Mouse (Mus musculus) hindbrain, postnatal 0 days (tissue): ENCODE measurements at regions not wholly inside any gene's neighbourhood (a gene's known extent, or its start where the extent isn't known, plus 50 kb on each side); places are given as distances from the start of the nearest gene placed in this dataset.
"Not testable (repeated sequence)": the region's sequence is repeated elsewhere in the genome, so short reads cannot be mapped to it uniquely, and the experiment has no call there.

Experiments
- ATAC-seq: fragments of 200-750 bp; cut with Nextera tagmentation; 2 replicates; pipeline ENCODE4 v1.8.0; 2017; ENCODE audit warnings: mild to moderate bottlenecking, moderate TSS enrichment, moderate library complexity
- DNase-seq: peaks from one replicate; pipeline ENCODE4 v3.0.0-alpha.2; 2015; ENCODE audit warnings: low spot score
- H3K27ac ChIP-seq: fragments of 300-500 bp; sonication (generic); 2 replicates; pipeline ENCODE4 v1.5.1; 2014; ENCODE audit warnings: mild to moderate bottlenecking
- H3K27me3 ChIP-seq: fragments of 300-500 bp; sonication (generic); 2 replicates; pipeline ENCODE4 v1.6.1; 2014; ENCODE audit warnings: low read length, mixed read lengths; ENCODE audit not compliant: insufficient read depth
- H3K36me3 ChIP-seq: fragments of 300-500 bp; sonication (generic); 2 replicates; pipeline ENCODE4 v1.6.1; 2014; ENCODE audit warnings: low read length, mixed read lengths; ENCODE audit not compliant: insufficient read depth
- H3K4me1 ChIP-seq: fragments of 300-500 bp; sonication (generic); 2 replicates; pipeline ENCODE4 v1.6.1; 2014; ENCODE audit warnings: antibody characterized with exemption, low read length, mixed read lengths; ENCODE audit not compliant: insufficient read depth
- H3K4me2 ChIP-seq: fragments of 300-500 bp; sonication (generic); 2 replicates; pipeline ENCODE4 v1.6.1; 2014; ENCODE audit warnings: low read depth, mild to moderate bottlenecking, low read length, moderate library complexity, mixed read lengths
- H3K4me3 ChIP-seq: fragments of 300-500 bp; sonication (generic); 2 replicates; pipeline ENCODE4 v1.5.1; 2014; ENCODE audit warnings: low read length
- H3K9ac ChIP-seq: fragments of 300-500 bp; sonication (generic); replicated peaks from 2 replicates; pipeline ENCODE4 v1.6.1; 2014; ENCODE audit warnings: mild to moderate bottlenecking, low read length, moderate library complexity, mixed read lengths
- H3K9me3 ChIP-seq: fragments of 300-500 bp; sonication (generic); 2 replicates; pipeline ENCODE4 v1.6.1; 2016; ENCODE audit warnings: low read length, mixed read lengths
- CTCF ChIP-seq: IDR thresholded peaks from 2 replicates; pipeline ENCODE4 v1.5.1; 2016; ENCODE audit warnings: antibody characterized with exemption, control low read depth, low read depth
- WGBS: fragments of 180-500 bp; shearing (Covaris S2); extraction: QIAGEN DNeasy Blood & Tissue Kit; methylation state at CpG from one replicate; pipeline ENCODE4 v1.1.7; 2014; 5-methylcytosine and 5-hydroxymethylcytosine counted together

DNA sequence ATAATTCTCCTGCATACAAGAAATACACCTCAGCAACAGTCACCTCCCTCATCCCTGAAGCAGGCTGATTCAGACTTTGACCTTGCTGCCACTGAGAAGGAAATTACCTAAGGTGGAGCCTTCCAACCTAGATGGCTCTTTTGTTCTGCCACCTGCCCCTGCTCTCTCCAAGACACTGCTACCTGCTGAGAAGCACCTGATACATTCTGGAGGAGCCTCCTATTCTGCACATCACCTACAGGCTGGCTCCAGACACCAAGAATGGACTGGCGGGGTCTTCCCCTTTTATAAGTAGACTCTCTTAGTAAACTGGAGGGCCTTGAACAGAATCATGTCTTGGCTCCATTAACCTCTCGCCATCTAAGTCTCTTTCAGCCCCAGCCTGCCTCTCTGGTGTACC is 1149.5 kb upstream of the 2610301B20Rik start:
- not testable (repeated sequence) for H3K9me3 ChIP-seq, ATAC-seq, H3K9ac ChIP-seq, H3K4me3 ChIP-seq, H3K36me3 ChIP-seq, H3K27ac ChIP-seq, H3K4me2 ChIP-seq, H3K4me1 ChIP-seq, DNase-seq, H3K27me3 ChIP-seq
- 83% methylated on average over 2 of the region's 2 CpGs for WGBS

DNA sequence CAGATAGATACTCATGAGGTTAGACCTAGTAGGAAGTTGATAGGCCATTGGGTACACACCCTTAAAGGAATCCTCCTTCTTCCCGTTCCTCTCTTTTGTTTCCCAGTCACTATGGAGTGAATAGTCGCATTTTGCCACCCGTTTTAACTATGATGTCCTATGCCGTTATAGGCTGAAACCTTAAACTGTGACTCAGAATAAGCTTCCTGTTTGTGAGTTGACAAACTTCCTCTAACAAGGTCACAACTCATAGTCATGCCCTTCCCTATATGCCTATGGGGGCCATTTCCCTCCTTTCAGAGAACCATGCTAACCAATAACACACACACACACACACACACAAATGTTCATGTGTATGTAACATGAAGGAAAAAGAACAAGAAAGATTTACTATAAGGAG is 1136.6 kb upstream of the 2610301B20Rik start:
- no peak overlapping the region for H3K27ac ChIP-seq
- H3K9ac ChIP-seq: no peak overlapping the region
- H3K27me3 ChIP-seq: no peaks in the 10 kb centered on the region
- ATAC-seq (no peak), DNase-seq (no peak)
- H3K36me3 ChIP-seq: no peaks in the 10 kb centered on the region
- H3K4me3 ChIP-seq: no peak overlapping the region
- H3K9me3 ChIP-seq: no peaks in the 10 kb centered on the region
- no peak overlapping the region for H3K4me2 ChIP-seq
- no peaks in the 10 kb centered on the region for H3K4me1 ChIP-seq
- TF ChIP-seq CTCF: no peak
- 92% methylated on average over 4 of the region's 4 CpGs for WGBS

DNA sequence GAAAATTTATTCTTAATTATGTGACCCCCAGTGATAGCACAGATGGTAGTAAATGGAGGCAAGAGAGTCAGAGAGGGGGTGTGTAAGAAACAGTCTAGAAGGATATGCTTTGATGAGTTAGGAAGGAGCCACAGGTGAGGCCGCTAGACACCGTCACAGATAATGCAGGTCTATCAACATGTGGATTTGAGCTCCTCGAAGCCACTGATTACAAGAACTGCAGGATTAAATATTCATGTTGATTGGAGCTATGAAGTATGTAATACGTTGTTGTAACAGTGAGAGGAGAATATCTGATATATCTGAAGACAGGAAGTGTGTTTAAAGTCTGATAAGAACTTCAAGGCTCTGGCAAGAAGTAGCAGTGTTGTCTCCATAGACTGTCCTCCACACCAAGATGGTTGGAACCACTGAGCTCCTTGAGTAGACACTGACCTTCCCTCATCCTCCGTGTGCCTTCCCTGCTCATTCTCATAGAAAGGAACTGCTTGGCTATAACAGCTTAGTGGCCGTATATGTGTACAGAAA is 1126.8 kb upstream of the 2610301B20Rik start:
- H3K9ac ChIP-seq: no peak overlapping the region
- no peaks in the 10 kb centered on the region for H3K27me3 ChIP-seq
- H3K27ac ChIP-seq: no peak overlapping the region
- no peaks in the 10 kb centered on the region for H3K9me3 ChIP-seq
- no peak for TF ChIP-seq CTCF
- no peak overlapping the region for H3K4me3 ChIP-seq
- no peak overlapping the region for H3K4me2 ChIP-seq
- no peaks in the 10 kb centered on the region for H3K36me3 ChIP-seq
- no peak for ATAC-seq
- no peaks in the 10 kb centered on the region for H3K4me1 ChIP-seq
- no peak for DNase-seq
- 87% methylated on average over 6 of the region's 6 CpGs for WGBS

DNA sequence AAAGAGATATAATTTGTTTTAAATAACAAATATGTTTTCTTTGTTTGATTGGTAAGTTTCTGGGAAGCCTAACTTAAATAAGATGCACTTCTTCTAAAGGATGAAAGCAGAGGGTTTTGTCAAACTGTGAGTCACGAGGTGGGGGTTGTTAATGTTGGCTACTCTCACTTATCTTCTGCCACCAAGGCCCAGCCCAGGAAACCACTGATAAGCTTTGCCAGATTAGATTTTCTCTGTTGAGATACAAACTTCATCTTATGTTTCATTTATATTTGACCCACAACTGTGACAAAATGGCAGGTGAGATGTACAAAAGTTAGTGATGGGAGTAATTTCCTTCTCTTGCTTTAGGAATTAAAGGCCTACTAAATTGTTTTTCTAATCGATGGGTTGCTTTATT is 1126.2 kb upstream of the 2610301B20Rik start:
- WGBS: 84% methylated on average over 2 of the region's 2 CpGs
- H3K9ac ChIP-seq: no peak overlapping the region
- no peak overlapping the region for H3K27ac ChIP-seq
- no peak for TF ChIP-seq CTCF
- DNase-seq (no peak), ATAC-seq (no peak)
- H3K27me3 ChIP-seq: no peaks in the 10 kb centered on the region
- H3K4me3 ChIP-seq: no peak overlapping the region
- H3K36me3 ChIP-seq: no peaks in the 10 kb centered on the region
- H3K9me3 ChIP-seq: no peaks in the 10 kb centered on the region
- H3K4me2 ChIP-seq: no peak overlapping the region
- H3K4me1 ChIP-seq: no peaks in the 10 kb centered on the region

DNA sequence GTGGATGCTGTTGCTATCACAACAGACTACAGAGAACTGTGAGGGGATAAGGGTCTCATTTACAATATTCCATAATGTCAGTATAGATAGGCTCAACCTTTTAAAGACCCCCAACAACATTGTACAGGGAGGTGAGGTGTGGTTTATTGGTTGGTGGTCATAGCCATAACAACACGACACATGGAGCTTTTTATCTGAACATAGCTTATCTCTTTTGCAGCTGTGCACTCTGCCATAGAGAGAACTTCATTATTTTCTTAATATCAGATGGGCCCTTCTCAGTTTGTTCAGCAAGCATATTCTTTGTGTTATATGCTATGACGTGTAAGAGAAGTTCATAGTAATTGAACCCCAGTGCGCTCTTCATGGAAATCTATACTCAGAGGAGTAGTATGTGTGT is 1124.4 kb upstream of the 2610301B20Rik start:
- ATAC-seq (no peak), DNase-seq (no peak)
- no peaks in the 10 kb centered on the region for H3K36me3 ChIP-seq
- 88% methylated on average over 3 of the region's 3 CpGs for WGBS
- H3K9ac ChIP-seq: no peak overlapping the region
- H3K4me1 ChIP-seq: no peaks in the 10 kb centered on the region
- H3K27ac ChIP-seq: no peak overlapping the region
- H3K9me3 ChIP-seq: no peaks in the 10 kb centered on the region
- H3K4me3 ChIP-seq: no peak overlapping the region
- no peak overlapping the region for H3K4me2 ChIP-seq
- no peak for TF ChIP-seq CTCF
- no peaks in the 10 kb centered on the region for H3K27me3 ChIP-seq

DNA sequence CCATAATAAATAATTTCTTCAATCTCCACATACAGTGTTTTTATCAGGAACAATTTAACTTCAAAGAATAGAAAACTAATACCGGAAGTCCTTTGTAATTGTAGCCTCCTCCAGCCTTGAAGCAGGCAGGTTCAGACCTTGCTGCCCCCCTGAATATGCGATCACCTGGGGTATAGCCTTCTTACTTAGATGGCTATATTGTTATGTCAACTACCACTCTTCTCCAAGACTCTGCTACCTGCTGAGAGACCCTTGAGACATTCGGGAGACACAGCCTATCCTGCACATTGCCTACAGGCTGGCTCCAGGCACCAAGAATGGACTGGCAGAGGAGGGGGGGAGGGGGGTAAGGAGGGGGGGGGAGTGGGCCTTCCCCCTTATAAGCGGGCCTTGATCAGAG is 1123.9 kb upstream of the 2610301B20Rik start:
- 72% methylated on average over 4 of the region's 4 CpGs for WGBS
- Histone ChIP-seq H3K27ac (no peak overlapping the region), H3K4me1 (no peaks in the 10 kb centered on the region), H3K36me3 (no peaks in the 10 kb centered on the region), H3K9me3 (no peaks in the 10 kb centered on the region), H3K9ac (no peak overlapping the region), H3K27me3 (no peaks in the 10 kb centered on the region), H3K4me3 (no peak overlapping the region), H3K4me2 (no peak overlapping the region)
- DNase-seq: no peak
- TF ChIP-seq CTCF: no peak
- ATAC-seq: no peak

DNA sequence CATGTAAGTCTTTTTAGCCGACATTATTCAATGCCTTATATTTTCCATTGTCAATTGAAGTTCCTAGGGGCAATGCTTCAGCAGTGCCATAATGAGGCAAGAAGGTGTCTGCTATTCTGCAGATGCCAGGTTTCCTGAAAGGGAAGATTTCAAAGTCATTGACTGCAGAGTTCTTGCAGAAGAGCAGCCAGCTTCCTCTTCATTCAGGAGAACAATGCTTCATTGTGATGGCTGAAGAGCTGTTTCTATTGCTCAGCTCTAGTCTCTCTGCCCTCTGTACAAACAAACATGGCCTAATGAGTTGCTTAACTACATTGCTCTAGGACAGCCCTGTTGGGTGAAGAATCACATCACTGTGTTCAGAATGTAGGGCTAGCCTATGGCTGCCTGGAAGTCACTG is 1111.0 kb upstream of the 2610301B20Rik start:
- Histone ChIP-seq H3K27ac (no peak overlapping the region), H3K36me3 (no peaks in the 10 kb centered on the region), H3K27me3 (no peaks in the 10 kb centered on the region), H3K4me3 (no peak overlapping the region), H3K4me1 (no peaks in the 10 kb centered on the region), H3K9me3 (no peaks in the 10 kb centered on the region), H3K9ac (no peak overlapping the region), H3K4me2 (no peak overlapping the region)
- ATAC-seq (no peak), DNase-seq (no peak)
- no peak for TF ChIP-seq CTCF
- 43% methylated on average over 1 of the region's 1 CpGs for WGBS
